Mouse (Mus musculus): ENCODE measurements around the gene Rwdd3. TPM values are rescaled to one million over a fixed set of nuclear protein-coding genes. Genes with fewer than 3 reads are reported as not detected.

Rwdd3 gene
- polyA plus RNA-seq, 1 experiment from 2014 or later: 1.3 TPM

- H3K9ac ChIP-seq (ENCODE audit: low read depth, low read length): no peak overlapping the region
- ATAC-seq (ENCODE audit: low read depth): no peak
- 54% methylated on average over 5 of the region's 5 CpGs for WGBS (ENCODE audit: insufficient replicate concordance)
- H3K4me3 ChIP-seq (ENCODE audit: low read depth, low read length): no peak overlapping the region
- H3K4me2 ChIP-seq (ENCODE audit: low read depth, low read length): peak overlapping the region; percentile 48
- H3K4me1 ChIP-seq (ENCODE audit: control insufficient read depth, low read depth, low read length): no peaks in the 10 kb centered on the region
- no peaks in the 10 kb centered on the region for H3K36me3 ChIP-seq (ENCODE audit: control insufficient read depth, insufficient read depth)
- H3K27me3 ChIP-seq (ENCODE audit: control insufficient read depth, insufficient read depth, low read depth, low read length): no peaks in the 10 kb centered on the region
- no peak overlapping the region for H3K27ac ChIP-seq (ENCODE audit: low read length)
- H3K9me3 ChIP-seq (replicated peaks; ENCODE audit: control insufficient read depth, low read length): no peaks in the 10 kb centered on the region
Observed at GRCm38 (mm10) chr3:121105408-121105708, 66.1 kb downstream of the Rwdd3 start.

Other genes with a start within 250 kb of the Rwdd3 start
- gene Tmem56, start 111.4 kb upstream of the Rwdd3 start, polyA plus RNA-seq (2015; fragmentation: Nextera tagmentation; extraction: Ambion mirVana): 12.8 and 15.2 TPM in 2 replicates
- 15.0 and 16.6 TPM in 2 replicates for gene Alg14, start 120.1 kb upstream of the Rwdd3 start, polyA plus RNA-seq (2015; fragmentation: Nextera tagmentation; extraction: Ambion mirVana)